Mouse (Mus musculus): ENCODE data around the gene Rinl. TPM values are rescaled to one million over a fixed set of nuclear protein-coding genes. Genes with fewer than 3 reads are reported as not detected.

Gene Rinl
- polyA plus RNA-seq, 1 experiment from 2014 or later: 12.0 TPM

GRCm38 (mm10) chr7:28796562-28796975 is 7.8 kb downstream of the Rinl start:
- DNase-seq: peak; percentile 72
- peaks cover 31% of the 10 kb centered on the region for H3K4me1 ChIP-seq (replicated peaks)
- peak; percentile 79 for ATAC-seq (ENCODE audit: low read depth)
- H3K9ac ChIP-seq: peak overlapping the region; percentile 76
- WGBS (ENCODE audit: insufficient replicate concordance): 4% methylated on average over 32 of the region's 32 CpGs
- H3K36me3 ChIP-seq: 0 out of 2 replicates have a peak, but pooled peaks cover 5% of the 10 kb centered on the region
- H3K9me3 ChIP-seq (replicated peaks): no peaks in the 10 kb centered on the region
- peak overlapping the region; percentile 74 for H3K27ac ChIP-seq
- peak overlapping the region; percentile 61 for H3K4me3 ChIP-seq (replicated peaks)
- H3K4me2 ChIP-seq: peak overlapping the region; percentile 84
- no peaks in the 10 kb centered on the region for H3K27me3 ChIP-seq

GRCm38 (mm10) chr7:28799994-28800393 is 11.2 kb downstream of the Rinl start:
- Histone ChIP-seq H3K4me1 (replicated peaks) (peaks cover 63% of the 10 kb centered on the region), H3K4me3 (replicated peaks) (no peak overlapping the region)
- WGBS (ENCODE audit: insufficient replicate concordance): 84% methylated on average over 9 of the region's 9 CpGs

GRCm38 (mm10) chr7:28801451-28801850 is 12.7 kb downstream of the Rinl start:
- H3K4me2 ChIP-seq: no peak overlapping the region
- H3K27ac ChIP-seq: no peak overlapping the region; the same call in 1 of the 2 replicates
- WGBS (ENCODE audit: insufficient replicate concordance): 77% methylated on average over 3 of the region's 3 CpGs
- no peaks in the 10 kb centered on the region for H3K9me3 ChIP-seq (replicated peaks)
- 0 out of 2 replicates have a peak, but pooled peaks cover 5% of the 10 kb centered on the region for H3K36me3 ChIP-seq
- peaks cover 51% of the 10 kb centered on the region for H3K4me1 ChIP-seq (replicated peaks)
- ATAC-seq (ENCODE audit: low read depth) (no peak), DNase-seq (no peak)
- no peaks in the 10 kb centered on the region for H3K27me3 ChIP-seq
- H3K4me3 ChIP-seq (replicated peaks): no peak overlapping the region
- H3K9ac ChIP-seq: no peak overlapping the region

More at GRCm38 (mm10) chr7:28799994-28800393, 11.2 kb downstream of the Rinl start:
- no peaks in the 10 kb centered on the region for H3K27me3 ChIP-seq
- H3K4me2 ChIP-seq: no peak overlapping the region
- no peak overlapping the region for H3K9ac ChIP-seq
- 0 out of 2 replicates have a peak, but pooled peaks cover 5% of the 10 kb centered on the region for H3K36me3 ChIP-seq
- H3K27ac ChIP-seq: no peak overlapping the region
- ATAC-seq (ENCODE audit: low read depth) (no peak), DNase-seq (no peak)
- no peaks in the 10 kb centered on the region for H3K9me3 ChIP-seq (replicated peaks)

GRCm38 (mm10) chr7:28801901-28802670 is 13.3 kb downstream of the Rinl start:
- Histone ChIP-seq H3K36me3 (0 out of 2 replicates have a peak, but pooled peaks cover 5% of the 10 kb centered on the region), H3K27ac (peak overlapping the region; percentile 87), H3K27me3 (no peaks in the 10 kb centered on the region), H3K4me3 (replicated peaks) (no peak overlapping the region), H3K9me3 (replicated peaks) (no peaks in the 10 kb centered on the region), H3K9ac (peak overlapping the region; percentile 46; the same call in 1 of the 2 replicates), H3K4me1 (replicated peaks) (peaks cover 49% of the 10 kb centered on the region), H3K4me2 (no peak overlapping the region)
- DNase-seq: no peak
- no peak for ATAC-seq (ENCODE audit: low read depth)
- WGBS (ENCODE audit: insufficient replicate concordance): 50% methylated on average over 10 of the region's 10 CpGs

- Histone ChIP-seq H3K27ac (peak overlapping the region; percentile 87), H3K9ac (peak overlapping the region; percentile 46; the same call in 1 of the 2 replicates), H3K9me3 (replicated peaks) (no peaks in the 10 kb centered on the region), H3K4me3 (replicated peaks) (no peak overlapping the region), H3K27me3 (no peaks in the 10 kb centered on the region), H3K4me2 (peak overlapping the region; percentile 29), H3K36me3 (0 out of 2 replicates have a peak, but pooled peaks cover 5% of the 10 kb centered on the region), H3K4me1 (replicated peaks) (peaks cover 49% of the 10 kb centered on the region)
- peak; percentile 65 for ATAC-seq (ENCODE audit: low read depth)
- WGBS (ENCODE audit: insufficient replicate concordance): 14% methylated on average over 10 of the region's 10 CpGs
- no peak for DNase-seq
Measured at GRCm38 (mm10) chr7:28802846-28803588, 14.2 kb downstream of the Rinl start.

- peak overlapping the region; percentile 87 for H3K27ac ChIP-seq
- DNase-seq: no peak
- peak overlapping the region; percentile 29; the same call in 1 of the 2 replicates for H3K4me2 ChIP-seq
- no peak overlapping the region for H3K4me3 ChIP-seq (replicated peaks)
- no peaks in the 10 kb centered on the region for H3K36me3 ChIP-seq
- H3K4me1 ChIP-seq (replicated peaks): peaks cover 54% of the 10 kb centered on the region
- H3K9ac ChIP-seq: no peak overlapping the region
- no peaks in the 10 kb centered on the region for H3K9me3 ChIP-seq (replicated peaks)
- H3K27me3 ChIP-seq: no peaks in the 10 kb centered on the region
- 34% methylated on average over 4 of the region's 4 CpGs for WGBS (ENCODE audit: insufficient replicate concordance)
- ATAC-seq (ENCODE audit: low read depth): no peak
Measured at GRCm38 (mm10) chr7:28803756-28804155, 15.0 kb downstream of the Rinl start.

GRCm38 (mm10) chr7:28806869-28807268 is 18.1 kb downstream of the Rinl start:
- Histone ChIP-seq H3K9ac (no peak overlapping the region), H3K4me2 (no peak overlapping the region), H3K4me3 (replicated peaks) (no peak overlapping the region), H3K27ac (no peak overlapping the region; the same call in 1 of the 2 replicates), H3K9me3 (replicated peaks) (no peaks in the 10 kb centered on the region), H3K4me1 (replicated peaks) (peaks cover 47% of the 10 kb centered on the region), H3K36me3 (peaks cover 3% of the 10 kb centered on the region; the same call in 1 of the 2 replicates), H3K27me3 (no peaks in the 10 kb centered on the region)
- ATAC-seq (ENCODE audit: low read depth): no peak
- no peak for DNase-seq
- WGBS (ENCODE audit: insufficient replicate concordance): 50% methylated on average over 4 of the region's 4 CpGs

- H3K27me3 ChIP-seq: no peaks in the 10 kb centered on the region
- peaks cover 11% of the 10 kb centered on the region for H3K36me3 ChIP-seq
- no peaks in the 10 kb centered on the region for H3K9me3 ChIP-seq (replicated peaks)
- peak overlapping the region; percentile 93 for H3K9ac ChIP-seq
- whole genome bisulfite sequencing (ENCODE audit: insufficient replicate concordance): 62% methylated on average over 6 of the region's 8 CpGs
- H3K4me2 ChIP-seq: peak overlapping the region; percentile 95
- ATAC-seq (ENCODE audit: low read depth) (no peak), DNase-seq (no peak)
- H3K4me3 ChIP-seq (replicated peaks): peak overlapping the region; percentile 84
- H3K27ac ChIP-seq: peak overlapping the region; percentile 99
- peaks cover 47% of the 10 kb centered on the region for H3K4me1 ChIP-seq (replicated peaks)
Measured at GRCm38 (mm10) chr7:28807641-28808220, 19.0 kb downstream of the Rinl start.

- 2% methylated on average over 35 of the region's 35 CpGs for WGBS (ENCODE audit: insufficient replicate concordance)
- no peaks in the 10 kb centered on the region for H3K27me3 ChIP-seq
- no peaks in the 10 kb centered on the region for H3K9me3 ChIP-seq (replicated peaks)
- peak within 1 kb of the TSS; percentile 95 for H3K4me2 ChIP-seq
- DNase-seq (peak; percentile 36), ATAC-seq (ENCODE audit: low read depth) (peak; percentile 0; the same call in 1 of the 2 replicates)
- peaks cover 47% of the 10 kb centered on the region for H3K4me1 ChIP-seq (replicated peaks)
- H3K9ac ChIP-seq: peak within 1 kb of the TSS; percentile 93
- H3K4me3 ChIP-seq (replicated peaks): peak within 1 kb of the TSS; percentile 84
- peaks cover 18% of the 10 kb centered on the region for H3K36me3 ChIP-seq
- peak within 1 kb of the TSS; percentile 99 for H3K27ac ChIP-seq
Measured at GRCm38 (mm10) chr7:28808221-28808941, 19.6 kb downstream of the Rinl start, which contains the start of gene Hnrnpl. TSS of gene Hnrnpl (plus strand) at chr7:28808541.

- DNase-seq (peak; percentile 89), ATAC-seq (ENCODE audit: low read depth) (peak; percentile 60)
- Histone ChIP-seq H3K27ac (peak overlapping the region; percentile 99), H3K4me1 (replicated peaks) (peaks cover 47% of the 10 kb centered on the region), H3K4me2 (peak overlapping the region; percentile 95), H3K36me3 (peaks cover 24% of the 10 kb centered on the region), H3K27me3 (no peaks in the 10 kb centered on the region), H3K9ac (peak overlapping the region; percentile 93), H3K4me3 (replicated peaks) (peak overlapping the region; percentile 84), H3K9me3 (replicated peaks) (no peaks in the 10 kb centered on the region)
- 0% methylated on average over 32 of the region's 32 CpGs for WGBS (ENCODE audit: insufficient replicate concordance)
Measured at GRCm38 (mm10) chr7:28808957-28809393, 20.2 kb downstream of the Rinl start.
